Mouse (Mus musculus): ENCODE data around the gene Ceacam15.
A peak's percentile ranks its signal among the peaks of the same experiment; 100 is the strongest.
"Not testable (repeated sequence)": the region's sequence is repeated elsewhere in the genome, so short reads cannot be mapped to it uniquely, and the experiment has no call there.

The Ceacam15 gene

GRCm38 (mm10) chr7:16675605-16676004 is at the start of gene Ceacam15:
TSS of gene Ceacam15 (minus strand) at chr7:16675705.
- DNase-seq (ENCODE audit: low read depth, low spot score), result no peak

- not testable (repeated sequence) for DNase-seq (ENCODE audit: low read depth, low spot score)
These were observed 47.0 kb upstream of the Ceacam15 start for GRCm38 (mm10) chr7:16722490-16722889.

- no peak for DNase-seq (ENCODE audit: low read depth, low spot score)
These were observed 46.1 kb upstream of the Ceacam15 start, which contains the start of gene Ceacam9 for GRCm38 (mm10) chr7:16721629-16722028. TSS of gene Ceacam9 (plus strand) at chr7:16721929.

- DNase-seq (ENCODE audit: low read depth, low spot score), result peak; percentile 31
These were observed 41.1 kb upstream of the Ceacam15 start for GRCm38 (mm10) chr7:16716456-16717152.

- peak; percentile 23 for DNase-seq (ENCODE audit: low read depth, low spot score)
These were observed 37.3 kb upstream of the Ceacam15 start for GRCm38 (mm10) chr7:16712633-16713415.

- DNase-seq (ENCODE audit: low read depth, low spot score), result peak; percentile 55
These were observed 35.1 kb upstream of the Ceacam15 start for GRCm38 (mm10) chr7:16710604-16711003.

GRCm38 (mm10) chr7:16708244-16708643 is 32.7 kb upstream of the Ceacam15 start:
- no peak for DNase-seq (ENCODE audit: low read depth, low spot score)

GRCm38 (mm10) chr7:16706385-16706784 is 30.9 kb upstream of the Ceacam15 start:
- no peak for DNase-seq (ENCODE audit: low read depth, low spot score)

GRCm38 (mm10) chr7:16700583-16700982 is 25.1 kb upstream of the Ceacam15 start:
- DNase-seq (ENCODE audit: low read depth, low spot score), result no peak

- DNase-seq (ENCODE audit: low read depth, low spot score), result peak; percentile 81
These were observed 23.5 kb upstream of the Ceacam15 start for GRCm38 (mm10) chr7:16699042-16699441.

GRCm38 (mm10) chr7:16695025-16695424 is 19.5 kb upstream of the Ceacam15 start:
- peak; percentile 87 for DNase-seq (ENCODE audit: low read depth, low spot score)

GRCm38 (mm10) chr7:16689196-16689595 is 13.7 kb upstream of the Ceacam15 start:
- no peak for DNase-seq (ENCODE audit: low read depth, low spot score)

GRCm38 (mm10) chr7:16680194-16680593 is 4.7 kb upstream of the Ceacam15 start:
- DNase-seq (ENCODE audit: low read depth, low spot score), result not testable (repeated sequence)

GRCm38 (mm10) chr7:16674699-16675098 is 806 bp downstream of the Ceacam15 start:
- not testable (repeated sequence) for DNase-seq (ENCODE audit: low read depth, low spot score)

GRCm38 (mm10) chr7:16673823-16674222 is 1.7 kb downstream of the Ceacam15 start:
- DNase-seq (ENCODE audit: low read depth, low spot score), result no peak

GRCm38 (mm10) chr7:16668331-16668930 is 7.1 kb downstream of the Ceacam15 start:
- peak; percentile 69 for DNase-seq (ENCODE audit: low read depth, low spot score)

- peak; percentile 77 for DNase-seq (ENCODE audit: low read depth, low spot score)
These were observed 31.2 kb downstream of the Ceacam15 start for GRCm38 (mm10) chr7:16644260-16644659.

- DNase-seq (ENCODE audit: low read depth, low spot score), result not testable (repeated sequence)
These were observed 32.4 kb downstream of the Ceacam15 start for GRCm38 (mm10) chr7:16643106-16643505.

- no peak for DNase-seq (ENCODE audit: low read depth, low spot score)
These were observed 36.5 kb downstream of the Ceacam15 start for GRCm38 (mm10) chr7:16639028-16639427.

GRCm38 (mm10) chr7:16635116-16635515 is 40.4 kb downstream of the Ceacam15 start:
- no peak for DNase-seq (ENCODE audit: low read depth, low spot score)

- peak; percentile 80 for DNase-seq (ENCODE audit: low read depth, low spot score)
These were observed 41.6 kb downstream of the Ceacam15 start for GRCm38 (mm10) chr7:16633913-16634312.

- peak; percentile 54 for DNase-seq (ENCODE audit: low read depth, low spot score)
These were observed 43.6 kb downstream of the Ceacam15 start for GRCm38 (mm10) chr7:16631932-16632331.
